Mouse (Mus musculus): ENCODE data around the gene Aldh5a1. TPM values are rescaled to one million over a fixed set of nuclear protein-coding genes. Genes with fewer than 3 reads are reported as not detected.

Aldh5a1 gene
- total and polyA plus RNA-seq, 2 experiments from 2014 or later = 11.2 to 40.9 TPM

- Histone ChIP-seq H3K27ac (ENCODE audit: low read depth, low read length) (no peak overlapping the region), H3K27me3 (ENCODE audit: insufficient read depth, low read length) (no peaks in the 10 kb centered on the region), H3K9ac (no peak overlapping the region), H3K36me3 (ENCODE audit: insufficient read depth) (no peaks in the 10 kb centered on the region), H3K4me1 (ENCODE audit: insufficient read depth) (no peaks in the 10 kb centered on the region), H3K4me2 (ENCODE audit: low read depth) (no peak overlapping the region), H3K9me3 (ENCODE audit: low read length) (no peaks in the 10 kb centered on the region), H3K4me3 (ENCODE audit: low read depth, low read length) (no peak overlapping the region)
- DNase-seq (no peak), ATAC-seq (no peak)
- 91% methylated on average over 6 of the region's 6 CpGs for WGBS
- TF ChIP-seq CTCF (IDR thresholded peaks at IDR 0.05; ENCODE audit: low read depth) = no peak
Observed at GRCm38 (mm10) chr13:24948870-24949269, 11.4 kb upstream of the Aldh5a1 start.

DNA sequence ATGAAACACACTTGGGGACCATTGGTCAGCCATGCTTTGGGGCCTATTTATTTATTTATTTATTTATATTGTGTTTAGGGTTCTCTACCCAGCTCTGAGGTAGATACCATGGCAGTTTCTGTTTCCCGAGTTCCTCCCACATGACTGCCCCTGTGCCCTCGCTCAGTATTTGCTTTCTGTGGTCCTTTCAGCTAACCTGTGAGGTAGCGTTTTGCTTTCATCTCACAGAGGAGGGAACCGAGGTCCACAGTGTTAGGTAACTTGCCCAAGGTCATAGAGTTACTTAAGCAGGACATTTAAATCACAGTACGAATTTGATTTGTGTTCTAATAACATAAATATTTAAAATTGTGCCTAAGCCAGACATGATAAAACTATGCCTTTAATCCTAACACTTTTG, 9.7 kb upstream of the Aldh5a1 start:
- no peaks in the 10 kb centered on the region for H3K4me1 ChIP-seq (ENCODE audit: insufficient read depth)
- H3K4me3 ChIP-seq (ENCODE audit: low read depth, low read length) = no peak overlapping the region
- no peaks in the 10 kb centered on the region for H3K27me3 ChIP-seq (ENCODE audit: insufficient read depth, low read length)
- ATAC-seq = no peak
- no peak overlapping the region for H3K4me2 ChIP-seq (ENCODE audit: low read depth)
- WGBS = 90% methylated on average over 5 of the region's 5 CpGs
- H3K9ac ChIP-seq = no peak overlapping the region
- H3K27ac ChIP-seq (ENCODE audit: low read depth, low read length) = no peak overlapping the region
- no peak for TF ChIP-seq CTCF (IDR thresholded peaks at IDR 0.05; ENCODE audit: low read depth)
- no peak for DNase-seq
- H3K36me3 ChIP-seq (ENCODE audit: insufficient read depth) = no peaks in the 10 kb centered on the region
- H3K9me3 ChIP-seq (ENCODE audit: low read length) = no peaks in the 10 kb centered on the region

DNA sequence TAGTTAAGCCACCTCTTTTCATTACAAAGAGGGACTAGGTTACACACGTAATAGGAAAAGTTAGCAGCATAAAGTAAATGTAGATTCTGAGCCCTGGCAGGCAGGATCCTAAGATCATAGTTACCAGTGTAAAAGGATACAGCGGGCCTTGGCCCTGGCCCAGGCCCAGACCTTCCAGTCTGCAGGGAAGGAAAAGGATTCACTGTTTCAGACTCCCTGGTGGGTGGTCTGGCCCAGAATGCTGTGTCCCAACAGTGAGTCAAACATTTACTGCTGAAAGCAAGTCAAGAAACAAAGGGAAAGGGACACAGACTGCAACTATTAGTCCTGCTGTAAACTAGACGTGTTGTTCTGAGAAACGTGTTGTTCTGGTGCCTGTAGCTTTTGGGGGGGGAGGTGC, 8.1 kb upstream of the Aldh5a1 start:
- peak; percentile 39 for DNase-seq
- WGBS = 12% methylated on average over 4 of the region's 4 CpGs
- H3K9ac ChIP-seq = no peak overlapping the region
- no peak overlapping the region for H3K4me2 ChIP-seq (ENCODE audit: low read depth)
- H3K36me3 ChIP-seq (ENCODE audit: insufficient read depth) = no peaks in the 10 kb centered on the region
- H3K9me3 ChIP-seq (ENCODE audit: low read length) = no peaks in the 10 kb centered on the region
- no peak overlapping the region for H3K27ac ChIP-seq (ENCODE audit: low read depth, low read length)
- TF ChIP-seq CTCF (IDR thresholded peaks at IDR 0.05; ENCODE audit: low read depth) = no peak
- H3K27me3 ChIP-seq (ENCODE audit: insufficient read depth, low read length) = no peaks in the 10 kb centered on the region
- ATAC-seq = peak; percentile 70; the same call in 1 of the 2 replicates
- no peak overlapping the region for H3K4me3 ChIP-seq (ENCODE audit: low read depth, low read length)
- H3K4me1 ChIP-seq (ENCODE audit: insufficient read depth) = no peaks in the 10 kb centered on the region

DNA sequence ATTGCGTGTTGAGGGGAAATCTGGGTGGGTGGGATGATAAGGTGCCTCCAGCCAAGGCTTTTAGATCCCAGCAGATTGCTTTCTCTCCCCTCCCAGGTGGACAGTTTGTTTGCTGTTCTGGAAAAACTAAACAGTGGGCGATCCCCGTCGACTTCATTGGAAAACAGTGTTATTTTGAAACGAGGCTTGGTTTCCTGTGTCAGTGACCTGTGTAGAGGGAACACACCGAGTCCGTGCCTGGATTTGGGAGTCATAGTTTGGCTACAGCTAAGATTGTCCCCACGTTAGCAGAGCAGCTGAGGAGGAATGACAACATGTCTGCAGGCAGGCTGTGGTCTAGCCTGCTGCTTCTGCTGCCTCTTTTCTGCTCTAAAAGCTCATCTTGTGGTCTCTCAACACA, 5.8 kb upstream of the Aldh5a1 start:
- peaks cover 4% of the 10 kb centered on the region; the same call in 1 of the 2 replicates for H3K4me1 ChIP-seq (ENCODE audit: insufficient read depth)
- no peak for TF ChIP-seq CTCF (IDR thresholded peaks at IDR 0.05; ENCODE audit: low read depth)
- H3K9ac ChIP-seq = no peak overlapping the region
- no peaks in the 10 kb centered on the region for H3K36me3 ChIP-seq (ENCODE audit: insufficient read depth)
- H3K4me2 ChIP-seq (ENCODE audit: low read depth) = no peak overlapping the region
- ATAC-seq (no peak), DNase-seq (no peak)
- no peak overlapping the region for H3K4me3 ChIP-seq (ENCODE audit: low read depth, low read length)
- no peak overlapping the region for H3K27ac ChIP-seq (ENCODE audit: low read depth, low read length)
- H3K9me3 ChIP-seq (ENCODE audit: low read length) = no peaks in the 10 kb centered on the region
- 83% methylated on average over 8 of the region's 8 CpGs for WGBS
- H3K27me3 ChIP-seq (ENCODE audit: insufficient read depth, low read length) = no peaks in the 10 kb centered on the region

- no peak within 1 kb of the TSS for H3K9ac ChIP-seq
- no peak within 1 kb of the TSS for H3K27ac ChIP-seq (ENCODE audit: low read depth, low read length)
- H3K9me3 ChIP-seq (ENCODE audit: low read length) = no peaks in the 10 kb centered on the region
- H3K27me3 ChIP-seq (ENCODE audit: insufficient read depth, low read length) = no peaks in the 10 kb centered on the region
- DNase-seq (peak; percentile 25), ATAC-seq (no peak)
- H3K4me2 ChIP-seq (ENCODE audit: low read depth) = no peak within 1 kb of the TSS
- WGBS = 43% methylated on average over 17 of the region's 17 CpGs
- peaks cover 10% of the 10 kb centered on the region for H3K4me1 ChIP-seq (ENCODE audit: insufficient read depth)
- no peaks in the 10 kb centered on the region for H3K36me3 ChIP-seq (ENCODE audit: insufficient read depth)
- H3K4me3 ChIP-seq (ENCODE audit: low read depth, low read length) = no peak within 1 kb of the TSS
- no peak for TF ChIP-seq CTCF (IDR thresholded peaks at IDR 0.05; ENCODE audit: low read depth)
Observed at GRCm38 (mm10) chr13:24942512-24943282, 5.2 kb upstream of the Aldh5a1 start, which contains the start of gene Gpld1. Gene Gpld1 (plus strand): TSS chr13:24943152.

DNA sequence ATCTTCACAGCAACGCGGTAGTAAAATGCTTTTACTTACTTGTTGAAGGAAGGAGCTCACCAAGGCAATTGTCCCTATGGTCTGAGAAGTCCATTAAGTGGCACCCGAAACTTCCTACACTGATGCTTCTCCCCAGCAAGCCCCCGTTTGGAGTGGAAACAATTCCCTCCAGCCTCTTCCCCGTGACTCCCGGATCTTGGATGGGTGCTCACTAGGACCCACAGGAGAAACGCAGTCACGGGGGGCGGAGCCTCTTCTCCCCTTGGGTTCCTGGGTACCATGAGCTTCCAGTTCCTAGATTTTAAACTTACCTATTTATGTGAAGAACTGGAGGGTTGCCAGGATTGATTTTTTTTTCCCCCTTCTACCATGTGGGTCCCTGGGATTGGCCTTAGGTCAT, 2.0 kb upstream of the Aldh5a1 start:
- 91% methylated on average over 9 of the region's 9 CpGs for WGBS
- Histone ChIP-seq H3K4me3 (ENCODE audit: low read depth, low read length) (no peak overlapping the region), H3K27ac (ENCODE audit: low read depth, low read length) (no peak overlapping the region), H3K9ac (no peak overlapping the region), H3K9me3 (ENCODE audit: low read length) (no peaks in the 10 kb centered on the region), H3K36me3 (ENCODE audit: insufficient read depth) (no peaks in the 10 kb centered on the region), H3K4me1 (ENCODE audit: insufficient read depth) (peaks cover 10% of the 10 kb centered on the region), H3K4me2 (ENCODE audit: low read depth) (no peak overlapping the region), H3K27me3 (ENCODE audit: insufficient read depth, low read length) (no peaks in the 10 kb centered on the region)
- TF ChIP-seq CTCF (IDR thresholded peaks at IDR 0.05; ENCODE audit: low read depth) = no peak
- DNase-seq = no peak
- no peak for ATAC-seq

DNA sequence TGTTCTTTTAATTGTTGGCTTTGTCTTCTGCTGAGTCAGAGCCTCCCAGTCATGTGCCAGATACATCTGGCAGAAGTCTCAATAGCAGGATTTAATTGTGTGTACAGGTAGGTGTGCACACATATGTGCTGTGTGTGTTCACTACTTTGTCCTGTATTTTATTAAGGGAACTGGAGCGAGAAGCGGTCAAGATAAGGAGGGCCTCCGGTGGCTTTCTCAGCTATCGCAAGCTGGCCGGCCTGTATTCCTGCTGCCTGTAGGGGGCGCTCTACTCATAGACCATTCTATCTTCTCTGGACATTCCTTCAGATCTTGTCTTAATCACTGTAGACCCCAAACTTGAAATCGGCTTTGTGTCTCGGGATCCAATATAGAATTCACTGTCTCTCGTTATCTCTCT, 1.2 kb upstream of the Aldh5a1 start:
- H3K4me2 ChIP-seq (ENCODE audit: low read depth) = no peak overlapping the region
- peak; percentile 72 for TF ChIP-seq CTCF (IDR thresholded peaks at IDR 0.05; ENCODE audit: low read depth)

More for the DNA sequence above, 1.2 kb upstream of the Aldh5a1 start:
- no peak for ATAC-seq
- Histone ChIP-seq H3K27me3 (ENCODE audit: insufficient read depth, low read length) (no peaks in the 10 kb centered on the region), H3K36me3 (ENCODE audit: insufficient read depth) (no peaks in the 10 kb centered on the region), H3K9ac (no peak overlapping the region), H3K4me1 (ENCODE audit: insufficient read depth) (peaks cover 10% of the 10 kb centered on the region), H3K27ac (ENCODE audit: low read depth, low read length) (no peak overlapping the region), H3K4me3 (ENCODE audit: low read depth, low read length) (no peak overlapping the region), H3K9me3 (ENCODE audit: low read length) (no peaks in the 10 kb centered on the region)
- DNase-seq = peak; percentile 67
- WGBS = 35% methylated on average over 9 of the region's 9 CpGs

All from forebrain, postnatal 0 days (tissue).